Mouse (Mus musculus) embryo, embryonic 11.5 days (tissue): Measurements from ENCODE around the gene Smarce1.
"Not testable (repeated sequence)": the region's sequence is repeated elsewhere in the genome, so short reads cannot be mapped to it uniquely, and the experiment has no call there.

Experiments
- DNase-seq: peaks from one replicate; pipeline ENCODE4 v3.0.0-alpha.2; 2012; ENCODE audit warnings: low read depth, low spot score

Smarce1 gene

DNA sequence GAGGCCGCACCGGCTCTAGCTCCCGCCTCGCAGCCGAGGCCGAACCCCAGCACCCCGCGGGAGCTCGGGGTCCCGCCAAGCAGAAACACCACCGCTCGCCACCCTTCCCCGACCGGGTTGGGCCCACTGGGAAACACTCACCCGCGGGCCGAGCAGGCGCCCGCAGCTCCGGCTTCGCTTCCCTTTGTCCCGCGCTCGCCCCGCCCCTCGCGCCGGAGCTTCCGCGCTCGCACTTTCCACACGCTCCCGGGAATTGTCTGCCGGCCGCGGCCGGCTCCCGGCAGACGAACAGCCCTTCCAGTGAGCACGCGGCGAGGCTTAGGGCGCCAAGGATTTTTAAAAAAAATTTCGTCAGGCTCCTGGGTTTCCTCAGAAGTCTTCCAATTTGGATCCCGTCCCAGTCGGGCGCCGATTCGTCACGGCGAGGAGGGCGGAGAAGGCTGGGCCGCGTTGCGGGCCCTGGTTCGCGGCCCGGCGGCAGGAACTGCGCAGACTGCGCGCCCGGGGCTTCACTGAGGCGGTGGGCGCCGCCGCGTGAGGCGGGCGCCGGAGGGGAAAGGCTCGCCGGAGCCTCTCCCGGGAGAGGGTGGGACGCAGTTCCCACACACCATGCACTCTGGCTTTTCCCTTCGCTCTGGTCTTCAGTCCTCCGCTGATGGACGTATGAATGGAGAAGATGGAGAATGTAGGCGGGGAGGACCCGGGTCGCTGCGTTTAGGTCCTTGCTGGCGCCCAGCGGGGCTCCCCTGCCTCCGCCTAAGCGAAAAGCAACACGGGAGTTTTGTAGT lies at the start of gene Smarce1:
Gene Smarce1 (minus strand): TSS at position 757 of the 788 bp plus-strand sequence.
- peak; percentile 68 for DNase-seq

DNA sequence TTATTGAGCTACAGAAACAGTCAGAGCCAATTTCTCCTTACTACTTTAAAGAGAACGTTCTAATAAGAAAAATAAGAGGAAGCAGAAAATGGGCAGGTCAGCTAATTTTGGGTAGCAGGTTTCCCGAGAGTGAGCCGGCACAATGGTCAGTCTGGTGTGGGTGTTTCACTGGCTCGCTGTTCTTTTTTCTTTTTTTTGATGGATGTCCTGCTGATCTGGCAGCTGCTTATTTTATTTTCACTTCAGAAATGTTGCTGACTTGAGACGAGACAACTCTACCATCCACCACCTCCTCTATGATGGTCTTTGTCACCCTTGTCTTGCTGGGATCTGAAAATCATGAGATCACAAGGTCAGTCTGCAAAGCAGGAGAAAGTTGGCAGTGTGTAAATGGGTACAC lies 49.2 kb upstream of the Smarce1 start:
- no peak for DNase-seq

DNA sequence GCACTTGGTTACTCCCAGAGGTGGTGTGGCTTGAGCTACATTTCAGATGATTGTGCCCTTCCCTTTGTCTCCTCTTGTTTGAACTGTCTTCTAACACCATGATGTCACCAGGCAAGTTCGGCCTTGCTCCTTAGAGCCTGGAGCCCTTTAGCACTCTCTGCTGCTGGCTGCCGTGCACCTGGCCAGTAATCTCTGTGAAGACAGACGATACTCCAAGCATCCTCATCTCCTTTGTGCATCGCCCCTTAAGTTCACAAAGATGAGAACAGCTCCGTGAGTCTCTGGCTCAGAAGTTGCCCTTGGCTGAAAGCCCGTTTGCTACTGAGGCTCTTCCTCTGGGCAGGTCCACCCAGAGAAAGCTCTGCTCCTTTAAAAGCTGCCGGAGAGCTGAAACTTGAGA lies 46.0 kb upstream of the Smarce1 start:
- DNase-seq = no peak

DNA sequence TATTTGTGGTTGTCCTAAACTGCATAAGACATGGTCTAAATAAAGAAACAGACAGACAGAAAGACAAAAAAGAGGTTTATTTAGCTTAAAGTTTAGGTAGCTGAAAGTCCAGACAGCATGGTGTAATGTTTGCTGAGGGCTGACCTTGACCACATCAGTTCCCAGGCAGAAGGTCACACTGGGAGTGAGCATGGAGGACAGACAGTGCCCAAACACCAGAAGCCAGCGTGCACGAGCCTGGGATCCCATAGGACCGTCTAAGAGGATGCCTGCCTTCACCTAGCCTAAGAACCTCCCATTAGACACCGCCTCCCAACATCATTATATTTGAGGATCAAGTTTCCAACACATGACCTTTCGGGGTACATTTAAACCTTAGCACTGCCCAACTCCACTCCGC lies 44.8 kb upstream of the Smarce1 start:
- DNase-seq = no peak

DNA sequence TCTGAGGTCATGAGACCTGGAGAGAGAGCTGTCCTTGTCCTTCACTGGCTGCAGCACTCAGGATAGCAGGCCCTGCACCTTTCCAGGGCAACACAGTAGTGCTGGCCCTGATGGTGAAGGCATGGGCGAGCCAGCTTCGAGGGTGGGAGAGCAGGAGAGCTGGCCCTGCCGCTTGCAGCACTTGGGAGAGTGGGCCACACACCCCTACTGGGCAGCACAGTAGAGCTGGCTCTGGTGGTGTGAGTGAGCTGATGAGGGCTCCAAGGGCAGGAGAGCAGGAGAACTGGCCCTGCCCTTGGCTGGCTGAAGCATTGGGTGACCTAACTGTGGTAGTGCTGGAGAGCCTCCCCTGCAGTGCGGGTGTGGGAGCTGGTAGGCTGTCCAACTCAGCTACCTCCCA lies 41.9 kb upstream of the Smarce1 start:
- no peak for DNase-seq

DNA sequence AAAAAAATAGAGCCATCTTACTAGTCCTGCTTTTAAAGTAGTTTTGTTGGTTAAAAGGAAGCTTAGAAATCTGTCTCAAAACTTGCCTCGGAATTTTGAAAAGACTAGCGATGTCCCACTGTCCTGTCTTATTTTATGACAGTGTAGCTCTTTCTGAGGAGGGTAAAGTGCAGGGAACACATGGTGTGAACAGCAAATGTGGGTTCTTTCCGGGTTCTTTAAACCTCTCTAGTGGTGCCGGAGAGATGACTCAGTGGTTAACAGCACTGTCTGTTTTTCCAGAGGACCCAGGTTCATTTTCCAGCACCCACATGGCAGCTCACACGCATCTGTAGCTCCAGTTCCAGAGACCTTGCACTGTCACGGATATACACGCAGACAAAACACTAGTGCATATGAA lies 38.4 kb upstream of the Smarce1 start:
- DNase-seq = no peak

DNA sequence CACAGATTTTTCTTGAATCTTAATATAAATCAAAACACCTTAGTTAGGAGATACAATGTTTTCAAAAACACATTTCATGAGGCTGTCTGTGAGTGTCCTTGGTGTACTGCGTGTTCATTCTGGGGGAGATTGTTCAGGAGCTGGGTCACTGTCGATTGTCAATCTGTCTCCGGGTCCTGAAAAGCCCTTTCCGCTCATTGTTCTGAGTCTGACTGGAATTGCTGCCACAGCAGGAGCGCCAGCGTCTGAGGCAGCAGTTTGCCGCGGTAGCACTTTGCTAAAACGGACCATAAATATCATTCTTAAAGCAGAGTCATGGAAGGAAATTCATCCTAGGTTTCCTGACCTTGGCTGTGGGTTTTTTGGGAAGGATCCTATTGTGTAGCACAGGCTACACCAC lies 35.0 kb upstream of the Smarce1 start:
- DNase-seq = no peak

DNA sequence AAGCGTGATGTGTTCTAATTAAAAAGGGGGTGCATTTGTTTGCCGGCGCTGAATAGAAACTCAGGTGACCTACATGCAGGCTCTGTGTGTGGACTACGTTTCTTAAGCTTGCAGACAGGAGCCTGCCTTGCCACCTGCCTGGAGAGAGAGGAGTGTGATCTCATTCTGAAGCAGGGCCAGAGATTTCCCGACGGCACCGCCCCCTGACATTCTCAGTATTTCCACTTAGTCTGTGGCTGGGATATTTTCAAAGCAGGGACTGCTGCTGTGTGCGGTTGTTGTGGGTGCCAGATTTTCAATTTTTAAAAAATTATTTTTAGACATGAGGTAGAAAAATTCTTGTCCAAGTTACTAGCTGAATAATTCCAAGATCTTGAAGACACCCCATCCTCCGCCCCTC lies 34.4 kb upstream of the Smarce1 start:
- no peak for DNase-seq

DNA sequence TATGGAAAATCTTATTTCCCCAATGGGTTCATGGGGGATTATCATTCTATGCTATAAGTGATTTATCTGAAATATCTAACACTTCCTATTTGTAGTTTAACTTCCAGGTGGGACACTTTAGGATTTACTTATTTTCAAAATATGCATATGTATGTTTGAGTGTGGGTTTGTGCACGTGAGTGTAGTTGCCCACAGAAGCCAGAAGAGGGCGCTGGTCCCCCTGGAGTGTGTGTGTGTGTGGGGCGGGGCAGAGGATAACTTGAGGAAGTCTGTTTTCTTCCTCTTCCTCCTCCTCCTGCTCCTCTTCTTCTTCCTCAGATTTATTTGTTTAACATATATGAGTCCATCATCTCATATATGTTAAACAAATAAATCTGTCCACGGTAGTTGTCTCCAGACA lies 25.4 kb upstream of the Smarce1 start:
- no peak for DNase-seq

DNA sequence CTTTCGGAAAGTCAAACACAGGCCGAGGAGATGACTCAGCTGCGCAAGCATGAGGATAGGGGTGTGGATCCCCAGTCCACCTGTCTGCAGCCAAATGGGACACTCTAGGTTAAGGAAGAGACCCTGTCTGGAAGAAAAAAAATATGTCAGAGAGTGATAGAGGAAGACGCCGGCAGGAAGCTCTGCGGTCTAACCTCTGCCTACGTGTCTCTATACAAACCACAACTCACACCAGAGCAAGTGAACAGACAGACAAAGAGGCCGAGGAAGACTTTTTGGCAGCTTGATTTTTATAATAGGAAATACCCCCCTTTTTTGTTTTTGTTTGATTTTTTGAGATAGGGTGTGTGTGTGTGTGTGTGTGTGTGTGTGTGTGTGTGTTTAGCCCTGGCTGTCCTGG lies 24.5 kb upstream of the Smarce1 start:
- no peak for DNase-seq

DNA sequence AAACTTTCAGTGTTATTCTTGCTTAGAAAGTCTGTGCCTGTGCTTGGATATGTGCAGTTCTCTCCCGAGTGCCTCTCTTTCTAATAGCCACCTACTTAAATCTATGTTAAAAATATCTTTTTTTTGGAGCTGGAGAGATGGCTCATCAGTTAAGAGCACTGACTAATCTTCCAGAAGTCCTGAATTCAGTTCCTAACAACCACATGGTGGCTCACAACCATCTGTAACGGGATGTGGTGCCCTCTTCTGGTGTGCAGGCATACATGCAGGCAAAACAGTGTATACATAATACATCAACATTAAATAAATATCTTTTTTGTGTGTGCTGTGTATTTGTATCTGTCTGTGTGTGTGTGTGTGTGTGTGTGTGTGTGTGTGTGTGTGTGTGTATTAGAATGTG lies 23.1 kb upstream of the Smarce1 start:
- DNase-seq = no peak

DNA sequence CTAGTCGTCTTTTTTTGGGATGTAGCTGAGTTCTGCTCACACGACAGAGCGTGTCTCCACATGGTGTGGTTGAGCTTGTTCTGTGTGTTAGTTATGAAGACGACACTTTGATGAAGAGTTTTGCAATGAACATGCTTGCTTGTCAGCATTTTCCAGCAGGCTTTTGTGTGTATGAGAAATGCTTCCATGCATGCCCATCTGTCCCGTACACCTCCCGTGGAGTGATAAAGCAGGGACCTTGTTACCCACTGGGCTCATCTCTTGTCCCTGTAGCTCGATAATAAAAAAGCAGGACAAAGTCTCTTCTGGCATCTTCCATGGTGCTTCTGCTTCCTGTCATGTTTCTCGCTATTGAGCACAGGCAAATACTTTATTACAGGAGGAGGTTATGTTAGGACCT lies 21.9 kb upstream of the Smarce1 start:
- DNase-seq = no peak

DNA sequence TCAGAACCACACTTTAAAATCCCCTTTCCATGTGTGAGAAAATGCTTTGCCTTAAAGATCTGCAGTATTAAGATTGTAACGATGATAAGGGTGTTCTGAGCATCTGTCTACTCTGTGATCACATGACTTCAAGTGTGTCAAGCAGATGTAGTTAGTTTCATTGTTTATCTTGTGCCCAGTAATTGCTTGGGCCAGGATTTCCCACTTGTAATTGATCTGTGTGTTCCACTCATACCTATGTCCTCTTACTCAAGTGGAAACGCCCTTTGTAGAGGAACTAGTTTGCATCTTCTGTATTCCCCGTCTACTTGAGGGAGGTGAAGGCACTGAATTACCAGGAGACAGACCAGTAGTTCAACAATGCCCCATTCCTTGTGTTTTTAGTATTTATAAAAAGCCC lies 19.8 kb upstream of the Smarce1 start:
- no peak for DNase-seq

DNA sequence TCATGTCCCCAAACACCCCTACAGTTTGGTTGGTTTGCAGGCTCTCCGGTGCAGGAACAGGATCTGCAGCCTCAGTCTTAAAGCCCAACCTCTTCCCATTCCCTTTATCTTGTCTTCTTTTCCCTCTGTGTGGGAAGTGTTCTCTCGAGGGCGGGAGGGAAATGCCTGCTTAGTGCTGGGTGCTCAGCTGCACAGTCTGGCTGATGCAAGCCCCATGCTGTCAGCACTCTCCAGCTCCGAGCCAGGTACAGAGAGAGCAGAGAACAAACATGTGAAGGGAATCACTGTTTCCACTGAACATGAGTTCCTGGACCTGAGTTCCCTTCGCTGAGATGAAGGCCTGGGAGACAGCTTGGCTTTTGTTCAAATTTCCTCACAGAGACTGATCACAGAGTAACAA lies 19.4 kb upstream of the Smarce1 start:
- no peak for DNase-seq

DNA sequence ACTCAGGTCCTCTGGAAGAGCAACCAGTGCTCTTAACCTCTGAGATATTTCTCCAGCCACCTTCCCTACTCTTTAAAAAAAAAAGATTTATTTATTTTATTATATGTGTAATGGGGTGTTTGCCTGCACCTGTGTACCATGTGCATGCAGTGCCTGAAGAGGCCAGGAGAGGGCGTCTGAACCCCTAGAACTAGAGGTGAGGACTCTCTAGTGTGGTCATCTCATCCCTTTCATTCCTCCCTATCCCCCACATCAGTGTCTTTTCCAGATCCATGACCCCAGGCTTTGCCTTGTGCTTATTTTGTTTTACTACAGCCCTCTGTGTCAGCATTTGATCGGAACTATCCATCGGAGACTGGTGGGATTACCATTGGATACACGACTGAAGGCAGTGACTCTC lies 18.3 kb upstream of the Smarce1 start:
- no peak for DNase-seq

DNA sequence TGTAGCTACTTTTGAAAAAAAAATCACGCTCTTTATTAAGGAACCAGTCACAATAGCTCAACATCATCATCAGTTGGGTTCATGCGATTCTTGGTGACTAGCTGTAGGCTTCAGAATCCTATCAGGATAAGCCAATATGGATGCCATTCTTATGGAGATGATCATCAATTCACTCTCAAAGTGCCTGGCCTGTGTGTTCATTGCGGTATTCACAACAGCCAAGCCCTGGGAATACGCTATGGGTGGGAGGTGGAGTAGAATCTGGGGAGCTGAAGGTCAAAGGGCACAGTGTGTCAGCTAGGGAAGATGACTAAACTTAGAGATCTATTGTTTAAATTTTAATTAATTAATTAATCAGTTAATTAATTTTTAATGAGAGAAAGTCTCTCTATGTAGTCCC lies 17.1 kb upstream of the Smarce1 start:
- DNase-seq = no peak

DNA sequence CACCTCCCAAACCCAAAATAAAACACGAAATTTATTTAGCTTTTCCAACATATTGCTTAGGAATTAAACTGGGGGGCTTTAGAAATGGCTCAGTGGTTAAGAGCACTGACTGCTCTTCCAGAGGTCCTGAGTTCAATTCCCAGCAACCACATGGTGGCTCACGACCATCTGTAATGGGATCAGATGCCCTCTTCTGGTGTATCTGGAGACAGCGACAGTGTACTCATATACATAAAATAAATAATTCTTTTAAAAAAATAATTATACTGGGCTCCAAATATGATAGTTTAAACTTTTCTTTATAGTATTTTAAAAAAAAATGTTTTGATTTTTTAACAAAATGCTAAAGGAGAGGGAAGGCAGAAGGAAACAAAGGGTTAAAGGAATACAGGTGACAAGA lies 13.7 kb upstream of the Smarce1 start:
- not testable (repeated sequence) for DNase-seq

DNA sequence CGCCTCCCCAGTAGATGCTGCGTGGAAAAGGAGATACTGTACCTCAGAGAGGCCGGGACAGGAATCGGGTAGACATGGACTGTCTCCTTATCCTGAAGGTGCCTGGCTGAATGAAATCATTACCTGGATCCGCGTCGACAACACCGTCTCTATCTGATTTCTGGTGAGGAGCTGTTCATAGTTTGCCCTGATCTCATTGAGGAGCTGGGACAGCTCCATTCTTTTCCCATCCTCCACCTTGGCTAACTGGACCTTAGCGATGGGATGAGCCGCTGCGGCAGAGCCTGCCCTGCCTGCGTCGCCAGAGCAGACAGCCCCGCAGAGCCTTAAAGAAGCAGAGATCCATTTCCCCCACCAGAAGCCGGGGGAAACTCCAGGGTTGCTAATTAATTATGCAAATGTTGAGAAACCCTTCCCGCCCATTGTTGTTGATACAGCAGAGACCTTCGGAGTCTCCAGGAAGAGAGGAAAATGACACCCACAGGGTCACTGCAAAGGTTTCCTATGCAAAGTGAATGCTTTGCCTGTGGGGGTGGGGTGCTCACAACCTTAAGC lies 13.1 kb upstream of the Smarce1 start, which contains the start of gene Krt222:
Gene Krt222 (minus strand): TSS at position 266 of the 555 bp plus-strand sequence.
- no peak for DNase-seq

DNA sequence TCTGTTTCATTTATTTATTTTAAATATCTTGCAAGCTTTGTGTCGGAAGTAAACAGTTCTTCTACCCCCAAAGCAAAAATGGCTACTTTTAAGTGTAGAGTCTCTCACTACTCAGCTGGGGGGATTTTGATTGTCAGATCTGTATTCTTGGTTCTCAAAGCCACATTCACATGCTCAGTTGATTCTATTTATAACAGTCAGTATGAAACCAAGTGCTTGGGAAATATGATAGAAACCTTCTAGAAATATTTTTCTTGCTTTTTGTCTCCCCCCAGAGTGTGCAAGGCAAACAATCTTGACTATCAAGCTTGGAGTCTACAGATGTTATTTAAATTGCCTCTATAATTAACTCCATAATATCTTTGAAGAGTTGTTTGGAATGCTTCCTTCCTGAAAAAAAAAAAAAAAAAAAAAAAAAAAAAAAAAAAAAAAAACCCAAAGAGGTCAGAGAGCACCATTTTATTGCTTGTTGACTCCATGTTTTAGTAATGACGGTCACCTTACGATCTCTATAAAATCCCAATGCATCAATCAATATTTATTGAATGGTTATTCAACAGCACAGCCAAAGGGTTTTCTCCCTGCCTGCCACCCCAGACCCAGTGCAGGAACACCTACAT lies 12.5 kb upstream of the Smarce1 start:
- no peak for DNase-seq

DNA sequence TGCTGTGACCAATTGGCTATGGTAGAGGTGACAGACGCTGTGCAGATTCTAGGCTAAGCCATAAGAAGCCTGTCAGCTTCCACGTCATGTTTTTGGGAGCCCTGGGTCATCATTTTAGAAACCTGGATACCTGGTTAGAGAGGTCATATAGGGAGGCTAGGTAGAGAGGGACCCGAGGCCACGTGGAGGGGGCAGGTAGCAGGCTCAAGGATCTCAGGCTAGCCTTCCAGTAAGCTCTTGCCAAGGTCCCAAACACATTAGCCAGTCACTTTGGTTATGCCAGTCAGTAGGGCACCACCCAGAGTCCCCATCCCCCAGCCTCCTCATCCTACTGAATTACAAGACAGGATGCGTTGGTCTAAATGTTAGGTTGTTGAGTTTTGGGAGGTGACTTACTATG lies 11.2 kb upstream of the Smarce1 start:
- no peak for DNase-seq

DNA sequence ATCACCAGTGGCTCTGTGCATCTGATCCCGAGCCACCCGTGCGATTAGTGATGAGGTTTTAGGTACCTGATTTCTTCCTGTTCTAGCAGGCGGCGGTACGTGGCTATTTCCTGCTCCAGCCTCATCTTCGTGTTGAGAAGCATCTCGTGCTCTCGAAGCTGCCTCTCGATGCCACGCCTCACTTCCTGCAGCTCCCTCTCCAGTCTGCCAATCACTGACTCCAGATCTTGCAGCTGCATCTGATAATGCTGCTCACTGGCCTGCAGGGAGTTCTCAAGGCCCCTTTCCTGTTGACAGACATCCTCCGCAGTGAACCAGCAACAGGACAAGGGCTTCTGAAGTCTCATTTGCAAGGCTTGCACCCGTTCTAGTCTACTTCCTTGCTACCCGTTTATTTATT lies 7.7 kb upstream of the Smarce1 start:
- no peak for DNase-seq

DNA sequence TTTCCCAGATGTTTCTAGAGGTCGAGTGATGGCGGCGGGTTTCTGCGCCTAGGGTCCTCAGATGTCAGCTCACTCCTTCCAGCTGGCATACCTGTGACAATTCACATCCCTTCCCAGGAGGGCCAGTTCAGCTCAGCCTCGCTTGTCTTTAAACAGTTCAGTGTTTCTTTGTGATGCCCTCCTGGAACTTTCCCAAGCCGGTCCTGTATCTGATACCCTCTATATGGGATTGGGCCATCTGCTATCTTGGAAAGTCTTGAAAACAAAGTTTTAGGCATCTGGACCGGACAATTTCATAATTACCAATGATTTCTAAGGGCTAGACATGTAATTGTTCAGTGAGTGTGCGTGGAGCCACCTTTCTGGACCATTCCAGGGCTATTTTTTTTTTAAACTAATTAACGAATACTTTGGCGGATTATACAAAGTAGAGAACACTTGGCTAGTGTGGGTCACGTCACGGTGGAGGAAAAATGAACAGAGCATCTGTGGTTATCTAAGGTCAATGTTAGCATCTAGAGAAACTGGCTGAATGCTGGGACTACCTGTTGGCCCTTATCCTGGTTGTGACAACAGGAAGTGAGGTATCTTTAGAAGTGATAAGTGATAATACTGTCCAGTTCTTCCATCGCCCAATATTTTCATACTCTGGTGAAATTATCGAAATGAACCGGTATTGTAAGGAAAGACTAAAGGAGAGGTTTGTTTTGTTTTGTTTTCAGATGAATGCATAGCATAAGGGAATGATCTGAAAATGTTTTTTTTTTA lies 416 bp upstream of the Smarce1 start:
- no peak for DNase-seq
